Mouse (Mus musculus) spleen, embryonic (tissue): ENCODE data around the gene Cfap221.

Experiments used
- CTCF ChIA-PET: fragments of 350-600 bp; sonication (Branson Sonifier 250); formaldehyde crosslinking; loops from one replicate; lab custom pipeline; 2022; lab: Charles Lee

Gene Cfap221

DNA sequence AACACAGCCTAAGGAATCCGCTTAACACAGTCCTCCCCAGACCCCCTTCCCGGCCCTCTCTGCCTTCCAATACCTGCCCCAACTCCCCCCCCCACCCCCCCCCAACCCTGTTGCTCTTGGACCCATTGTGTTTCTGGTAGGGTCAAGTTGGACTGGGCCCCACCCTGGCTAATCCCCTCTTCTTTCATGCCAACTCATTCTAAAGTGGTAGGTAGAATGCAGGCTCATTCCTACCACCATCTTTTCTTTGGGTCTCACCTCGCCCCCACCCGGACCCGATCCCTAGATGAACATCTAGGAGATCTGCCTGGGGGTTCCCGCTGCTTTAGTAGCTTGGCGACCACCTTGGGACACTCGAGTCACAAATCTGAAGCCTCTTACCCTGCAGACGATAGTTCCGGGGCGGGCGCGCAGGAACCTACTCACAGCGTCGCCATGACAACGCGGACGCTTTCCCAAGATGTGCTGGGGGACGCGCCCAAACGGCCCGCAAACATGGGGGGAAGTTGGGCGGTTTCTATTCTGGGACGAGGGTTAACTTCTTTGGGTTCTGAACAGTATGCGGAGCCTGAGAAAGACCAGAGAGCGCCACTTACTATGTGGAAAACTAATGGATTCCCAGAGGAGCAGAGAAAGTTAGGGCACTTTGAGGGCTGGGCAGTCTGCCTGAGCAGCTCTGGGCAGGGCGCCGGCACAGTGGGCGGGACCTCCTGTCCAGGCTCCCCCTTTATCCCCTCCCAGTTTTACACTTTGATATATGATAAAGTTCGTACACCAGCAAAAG, at the start of gene Cfap221:
Gene Cfap221 (minus strand): TSS at position 437 of the 784 bp plus-strand sequence.
- CTCF ChIA-PET: no interaction called here

DNA sequence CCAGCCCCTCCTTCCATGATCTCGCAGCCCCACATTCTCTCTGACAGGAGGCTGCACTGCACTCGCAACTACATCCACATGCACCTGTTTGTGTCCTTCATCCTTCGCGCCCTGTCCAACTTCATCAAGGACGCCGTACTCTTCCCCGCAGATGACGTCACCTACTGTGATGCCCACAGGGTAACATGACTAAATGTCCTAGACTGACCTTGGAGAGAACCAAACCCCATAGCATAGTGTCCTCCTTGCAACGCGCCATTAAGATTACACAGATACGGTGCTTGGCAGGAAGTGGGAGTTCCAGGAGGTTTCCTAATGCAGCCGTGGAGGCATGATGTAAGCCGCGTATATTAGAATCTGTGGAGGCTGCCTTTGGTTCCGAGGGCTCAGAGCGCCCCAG, 47.5 kb upstream of the Cfap221 start:
- CTCF ChIA-PET: no interaction called here

DNA sequence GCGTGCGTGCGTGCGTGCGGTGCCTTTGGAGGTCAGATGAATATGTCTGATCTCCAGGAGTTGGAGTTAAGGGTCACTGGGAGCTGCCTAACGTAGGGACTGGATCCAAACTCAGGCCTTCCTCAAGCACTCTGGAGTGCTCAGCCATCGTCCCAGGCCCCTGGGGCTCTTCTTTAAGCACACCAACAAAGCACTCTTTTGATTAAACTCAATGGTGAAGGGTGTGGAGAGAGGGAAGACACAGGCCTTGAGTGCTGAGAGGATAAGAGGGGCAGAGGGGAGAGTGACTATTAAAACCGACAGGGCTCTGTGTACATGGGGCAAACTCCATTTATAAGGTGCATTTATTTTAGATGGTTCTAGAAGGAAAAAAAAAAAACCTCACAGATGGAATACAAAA, 45.4 kb upstream of the Cfap221 start:
- CTCF ChIA-PET: no interaction called here

DNA sequence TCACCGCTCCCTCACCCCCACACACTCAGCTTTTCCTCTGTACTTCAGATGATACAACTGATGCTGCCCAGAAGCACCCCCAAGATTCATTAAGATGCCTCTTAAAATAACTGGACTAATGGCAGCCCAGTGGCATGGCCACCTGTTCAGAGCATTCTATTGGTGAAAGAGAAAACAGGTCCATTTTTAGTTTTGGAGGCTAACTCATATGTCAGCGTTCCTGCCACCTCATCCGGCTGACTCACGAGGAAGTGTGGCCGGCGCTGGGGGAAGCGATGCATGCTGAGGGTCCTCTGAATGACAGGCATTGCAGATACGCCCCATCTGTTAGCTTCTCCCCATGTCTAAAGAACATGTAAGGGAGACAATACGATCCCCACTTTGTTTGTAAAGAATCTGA, 41.6 kb upstream of the Cfap221 start:
- CTCF ChIA-PET: no interaction called here

DNA sequence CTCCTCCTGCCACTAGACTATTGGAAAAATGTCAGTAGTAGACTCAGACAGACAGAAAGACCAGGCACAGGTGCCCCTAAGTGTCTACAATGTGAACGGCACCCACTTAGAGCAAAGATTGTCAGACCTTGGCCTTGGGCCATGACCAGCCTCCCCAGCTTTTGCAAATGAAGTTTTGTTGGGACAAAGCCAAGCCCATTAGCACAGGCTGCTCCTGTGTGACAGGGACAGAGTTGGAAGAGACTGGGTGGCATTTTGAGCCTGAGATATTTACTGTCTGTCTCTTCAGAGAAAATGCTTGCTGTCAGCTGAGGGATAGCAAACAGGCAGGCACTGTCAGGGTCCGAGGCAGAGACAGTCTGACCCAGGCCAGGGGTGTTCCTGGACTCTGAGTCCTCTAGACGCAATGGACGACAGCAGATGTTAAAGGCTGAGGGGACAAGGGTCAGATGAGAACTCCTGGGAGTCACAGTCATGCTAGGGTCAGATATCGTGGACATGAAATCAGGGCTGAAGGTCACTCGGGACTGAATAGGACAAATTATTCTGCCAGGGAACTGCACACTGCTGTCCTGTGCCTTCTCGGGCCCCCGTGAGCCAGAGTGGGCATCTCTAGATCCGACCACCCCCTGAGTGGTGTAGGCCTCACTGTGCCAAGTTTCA, 40.1 kb upstream of the Cfap221 start:
- CTCF ChIA-PET: no interaction called here

DNA sequence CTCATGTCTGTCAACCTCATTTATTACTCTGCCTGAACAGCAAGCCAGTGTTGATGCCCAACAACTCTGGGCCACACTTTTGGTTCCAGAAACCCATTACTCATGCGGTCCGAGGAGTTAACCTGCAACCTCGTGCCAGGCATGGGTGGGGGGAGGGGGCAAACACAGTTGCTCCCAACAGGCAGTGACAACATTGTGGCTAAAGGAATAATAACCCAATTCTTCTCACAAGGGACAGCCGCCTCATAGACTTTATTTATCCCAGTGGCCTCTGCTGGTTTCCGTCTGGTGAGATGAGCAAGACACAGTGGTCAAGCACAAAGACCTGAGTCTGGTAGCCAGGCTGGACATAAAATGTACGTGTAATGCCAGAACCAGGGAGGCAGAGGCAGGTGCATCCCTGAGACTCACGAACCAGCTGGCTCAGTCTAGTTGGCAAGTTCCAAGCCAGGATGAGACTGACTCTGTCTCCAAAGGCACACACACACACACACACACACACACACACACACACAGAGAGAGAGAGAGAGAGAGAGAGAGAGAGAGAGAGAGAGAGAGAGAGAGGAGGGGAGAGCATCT, 38.5 kb upstream of the Cfap221 start:
- CTCF ChIA-PET: interaction anchor here (0.7 kb wide), 1 partner anchor 55 kb away, joined by 8 read pairs; no protein-coding TSS in a partner anchor

DNA sequence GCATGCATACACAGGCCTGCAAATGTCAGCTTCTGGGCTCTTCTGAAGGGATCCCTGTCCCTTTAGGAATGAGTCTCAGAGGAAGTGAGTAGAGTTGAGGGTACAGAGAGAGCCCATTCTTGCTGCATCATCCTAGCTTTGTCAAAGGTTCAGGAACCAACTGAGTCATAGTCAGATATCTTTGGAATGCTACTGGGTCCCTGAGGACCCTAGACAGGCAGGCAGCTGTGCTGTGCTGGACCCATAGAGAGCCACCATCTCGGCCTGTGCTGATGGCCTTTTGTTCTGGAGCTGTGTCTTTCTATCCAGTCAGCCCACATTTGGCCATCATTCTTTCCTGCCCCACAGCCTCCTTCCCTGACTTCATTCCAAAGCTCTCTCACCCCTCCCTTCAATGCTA, 37.8 kb upstream of the Cfap221 start:
- CTCF ChIA-PET: interaction anchor here (0.7 kb wide), 1 partner anchor 56 kb away, joined by 8 read pairs; no protein-coding TSS in a partner anchor

DNA sequence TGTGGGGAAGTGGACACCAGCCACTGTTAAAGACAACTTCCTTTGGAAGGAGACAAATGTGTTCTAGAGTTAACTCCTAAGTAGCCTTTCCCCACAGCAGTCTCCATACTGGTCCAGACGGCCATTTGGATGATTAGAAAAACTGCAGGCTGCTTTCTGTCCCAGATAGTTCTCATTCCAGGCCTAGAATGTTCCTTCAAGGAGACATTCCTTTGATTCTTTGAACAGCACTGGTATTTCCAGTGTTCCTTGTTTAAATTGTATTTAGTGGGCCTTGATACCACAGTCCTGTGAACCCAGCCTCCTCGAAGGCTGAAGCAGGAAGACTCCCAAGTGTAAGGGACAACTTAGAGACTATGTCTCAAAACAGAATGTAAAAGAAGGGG, 36.4 kb upstream of the Cfap221 start:
- CTCF ChIA-PET: no interaction called here

DNA sequence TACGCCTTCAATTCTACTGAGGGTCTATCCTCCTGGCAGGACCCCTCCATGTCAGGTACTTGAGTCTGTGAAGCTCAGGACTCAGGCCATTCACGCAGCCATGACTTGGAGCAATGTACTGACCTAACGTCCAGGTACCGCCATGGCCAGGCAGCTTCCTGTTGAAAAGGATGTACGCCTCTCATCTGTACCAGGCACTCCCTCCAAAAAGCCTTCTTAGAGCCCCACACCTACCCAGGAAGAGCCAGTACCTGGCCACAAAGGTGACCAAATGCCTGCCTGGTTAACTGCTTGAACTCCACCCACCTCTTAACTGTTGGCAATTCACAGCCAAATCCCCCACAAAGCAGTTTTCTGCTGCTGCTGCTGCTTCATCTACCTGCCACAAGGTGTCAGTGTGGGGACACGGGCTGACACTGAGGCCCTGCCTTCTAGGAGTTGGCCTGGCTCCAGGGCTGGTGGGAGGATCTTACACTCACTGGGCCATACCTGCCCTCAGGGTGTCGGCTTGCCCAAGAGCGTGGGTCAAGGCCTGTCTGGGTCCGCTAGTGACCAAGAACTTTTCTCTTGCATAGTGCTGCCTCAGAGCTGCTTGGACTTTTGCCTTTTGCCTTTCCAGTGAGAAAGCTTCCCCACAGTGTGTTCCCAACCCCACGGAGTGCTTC, 35.9 kb upstream of the Cfap221 start:
- CTCF ChIA-PET: no interaction called here

DNA sequence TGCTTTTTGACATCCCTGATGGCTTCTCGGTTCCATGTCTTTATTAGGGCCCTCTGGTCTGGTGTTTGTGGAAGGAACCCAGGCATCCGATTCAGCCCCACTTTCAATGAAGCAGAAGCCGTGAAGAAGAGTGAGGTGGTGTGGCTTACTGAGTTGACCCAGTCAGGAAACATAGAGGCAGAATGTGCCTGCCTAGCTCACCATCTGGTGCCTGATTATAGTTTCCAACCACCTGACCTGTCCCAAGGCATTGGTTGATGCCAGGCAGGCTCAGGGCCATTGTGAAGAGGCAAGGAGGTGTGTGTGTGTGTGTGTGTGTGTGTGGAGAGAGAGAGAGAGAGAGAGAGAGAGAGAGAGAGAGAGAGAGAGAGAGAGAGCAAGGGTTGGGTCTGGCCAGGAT, 33.4 kb upstream of the Cfap221 start:
- CTCF ChIA-PET: no interaction called here

DNA sequence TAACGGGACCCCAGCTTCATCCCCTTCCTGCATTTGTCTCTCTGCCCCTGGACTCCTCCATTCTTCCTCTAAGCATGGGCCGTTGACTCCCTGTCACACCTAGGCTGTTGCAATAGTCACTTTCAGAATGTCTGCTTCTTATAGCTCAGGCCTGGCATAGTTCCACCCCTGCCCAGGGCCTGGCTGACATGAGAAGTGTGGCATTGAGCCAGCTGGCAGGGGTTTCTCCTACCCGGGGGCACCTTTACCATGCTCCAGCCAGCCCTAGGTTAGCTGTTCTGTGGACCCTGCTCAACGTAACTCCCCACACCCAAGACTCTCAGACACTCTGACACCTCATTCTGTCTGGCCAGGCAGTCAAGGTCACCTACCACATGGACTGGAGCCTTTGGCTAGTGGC, 30.7 kb upstream of the Cfap221 start:
- CTCF ChIA-PET: no interaction called here

DNA sequence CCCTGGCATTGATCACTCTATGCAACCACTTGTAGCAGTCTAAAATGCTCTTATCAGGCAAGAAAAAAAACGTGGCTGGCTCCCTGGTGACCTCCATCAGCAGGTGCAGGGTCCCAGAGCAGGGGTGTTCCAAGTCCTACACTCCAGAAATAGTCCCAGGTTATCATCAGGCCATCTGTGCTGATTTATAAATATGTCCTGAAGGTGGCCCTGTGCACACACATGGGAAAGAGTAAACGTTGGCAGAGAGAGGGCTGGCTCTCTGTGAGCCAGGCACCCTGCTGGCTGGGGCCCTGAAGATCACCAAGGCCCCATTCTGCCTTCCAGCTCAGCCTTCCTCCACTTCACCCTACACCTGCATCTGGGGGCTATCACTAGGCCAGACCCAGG, 28.0 kb upstream of the Cfap221 start:
- CTCF ChIA-PET: interaction anchor here (0.5 kb wide), 1 partner anchor 562 kb away, joined by 3 read pairs; no protein-coding TSS in a partner anchor

DNA sequence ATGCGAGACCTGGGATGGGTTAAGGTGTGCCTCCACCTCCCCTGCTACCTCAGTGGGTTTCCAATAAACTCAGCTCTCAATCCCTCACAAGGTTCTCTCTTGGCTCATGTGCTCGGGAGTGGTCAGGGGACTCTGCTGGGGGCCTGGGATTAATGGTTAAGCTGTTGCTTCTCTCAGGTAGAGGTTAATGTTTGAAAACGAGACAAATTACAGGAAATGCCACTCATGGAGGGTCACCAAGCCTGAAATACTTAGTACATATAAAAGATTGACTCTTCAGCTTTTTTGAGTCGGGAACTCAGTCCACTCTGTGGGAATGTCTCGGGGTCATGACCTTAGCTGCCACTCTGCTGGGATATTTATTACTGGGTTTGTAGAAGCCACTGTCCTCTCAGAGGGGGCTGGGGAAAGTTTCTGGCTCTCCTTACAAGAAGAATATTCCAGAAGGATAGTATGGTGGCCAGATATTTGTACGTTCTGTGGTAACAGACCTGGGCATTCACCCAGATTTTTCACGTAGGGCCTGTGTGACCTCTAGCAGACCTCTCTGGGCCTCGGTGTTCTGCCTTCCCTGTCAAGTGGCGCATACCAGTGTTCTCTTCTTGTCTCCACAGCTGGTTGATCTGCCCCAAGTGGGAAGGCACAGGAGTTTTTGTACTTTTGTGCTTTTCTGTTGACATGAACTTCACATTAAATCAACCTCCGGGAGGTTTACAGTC, 27.5 kb upstream of the Cfap221 start:
- CTCF ChIA-PET: interaction anchor here (0.5 kb wide), 1 partner anchor 562 kb away, joined by 3 read pairs; no protein-coding TSS in a partner anchor

DNA sequence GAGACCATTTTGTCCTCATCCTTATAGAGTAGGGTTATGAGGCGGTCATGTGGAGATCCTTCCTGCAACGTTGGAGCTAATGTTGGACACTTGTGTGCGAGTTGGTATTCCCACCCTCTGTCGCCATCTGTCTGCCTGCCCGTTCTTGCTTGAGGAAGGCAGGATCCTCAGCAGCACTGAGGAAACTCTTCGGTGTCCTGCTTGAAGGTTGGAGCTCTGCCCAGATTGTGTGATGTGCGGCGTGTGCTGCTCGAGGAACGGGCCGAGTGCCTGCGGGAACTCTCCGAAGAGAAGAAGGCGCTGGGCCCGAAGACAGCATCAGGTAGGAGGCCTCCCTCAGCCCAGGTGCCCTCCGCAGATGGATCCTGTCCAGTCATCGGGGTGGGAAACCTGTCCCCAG, 24.9 kb upstream of the Cfap221 start:
- CTCF ChIA-PET: no interaction called here

DNA sequence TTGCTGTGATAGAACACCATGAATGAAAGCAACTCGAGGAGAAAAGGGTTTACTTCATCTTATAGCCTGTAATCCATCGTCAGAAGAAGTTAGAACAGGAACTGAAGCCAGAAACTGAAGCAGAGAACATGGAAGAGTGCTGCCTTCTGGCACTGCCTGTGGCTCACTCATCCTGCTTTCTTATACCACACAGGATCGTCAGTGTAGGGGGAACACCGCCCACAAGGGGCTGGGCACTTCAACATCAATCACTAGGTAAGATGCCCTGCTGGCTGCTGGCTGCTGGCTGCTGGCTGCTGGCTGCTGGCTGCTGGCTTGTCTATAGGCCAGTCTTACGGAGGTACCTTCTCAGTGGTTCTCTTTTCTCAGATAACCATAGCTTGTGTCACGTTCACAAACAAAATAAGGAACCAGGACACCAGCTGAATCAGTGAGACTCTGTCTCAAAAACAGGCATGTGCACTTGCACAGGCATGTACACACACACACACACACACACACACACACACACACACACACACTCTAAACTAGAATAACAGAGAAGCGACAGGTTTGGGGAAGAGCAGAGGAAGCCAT, 23.4 kb upstream of the Cfap221 start:
- CTCF ChIA-PET: no interaction called here

DNA sequence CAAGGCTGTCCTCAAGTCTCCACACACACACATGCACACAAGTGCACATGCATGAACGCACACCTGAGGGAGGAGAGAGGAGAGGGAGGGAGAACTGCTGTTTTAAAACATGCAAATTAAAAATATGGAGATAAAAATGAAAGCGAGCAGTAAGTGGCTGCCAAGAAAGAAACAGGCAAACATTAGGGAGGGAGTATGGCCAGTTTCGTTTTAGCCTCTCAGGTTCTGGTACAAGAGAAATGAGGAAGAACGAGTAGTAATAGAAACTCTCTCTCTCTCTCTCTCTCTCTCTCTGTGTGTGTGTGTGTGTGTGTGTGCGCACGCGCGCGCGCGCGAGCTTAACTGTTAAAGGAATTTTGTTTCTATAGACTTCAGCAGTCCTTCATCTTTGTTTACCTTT, 22.4 kb upstream of the Cfap221 start:
- CTCF ChIA-PET: interaction anchor here (0.5 kb wide), 1 partner anchor 238 kb away, joined by 5 read pairs; no protein-coding TSS in a partner anchor

DNA sequence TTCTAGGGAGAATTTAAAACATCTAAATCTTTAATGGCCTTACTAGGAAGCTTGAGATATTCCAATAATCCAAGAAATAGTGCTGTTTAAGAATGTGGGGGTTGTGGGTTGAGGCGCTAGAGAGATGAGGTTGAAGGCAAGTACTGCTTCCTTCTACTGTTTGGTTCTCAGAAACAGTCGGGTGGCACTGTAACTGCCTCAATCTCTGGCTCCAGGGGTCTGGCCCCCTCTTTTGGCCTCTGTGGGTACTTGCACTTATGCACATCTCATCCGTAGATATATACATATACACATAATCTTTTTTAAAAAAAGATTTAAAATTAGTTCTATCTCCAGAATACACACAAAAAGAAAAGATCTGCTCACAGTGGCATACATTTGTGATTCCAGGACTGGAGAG, 21.9 kb upstream of the Cfap221 start:
- CTCF ChIA-PET: no interaction called here

DNA sequence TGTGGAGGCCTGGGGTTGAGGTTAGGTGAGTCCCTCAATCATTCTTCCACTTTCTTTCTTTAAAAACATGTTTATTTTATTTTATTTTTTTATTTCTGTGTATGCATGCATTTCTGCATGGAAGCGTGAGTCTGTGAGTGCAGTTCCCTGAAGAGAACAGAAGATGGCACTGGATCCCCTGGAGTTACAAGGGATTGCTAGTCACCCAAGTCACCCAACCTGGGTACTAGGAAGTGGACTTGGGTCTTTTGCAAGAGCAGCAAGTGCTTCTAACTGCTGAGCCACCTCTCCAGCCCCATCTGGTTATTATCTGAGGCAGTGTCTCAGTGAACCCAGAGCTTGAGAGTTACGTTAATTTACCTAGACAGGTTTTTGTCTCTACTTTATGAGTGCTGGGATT, 19.2 kb upstream of the Cfap221 start:
- CTCF ChIA-PET: no interaction called here

DNA sequence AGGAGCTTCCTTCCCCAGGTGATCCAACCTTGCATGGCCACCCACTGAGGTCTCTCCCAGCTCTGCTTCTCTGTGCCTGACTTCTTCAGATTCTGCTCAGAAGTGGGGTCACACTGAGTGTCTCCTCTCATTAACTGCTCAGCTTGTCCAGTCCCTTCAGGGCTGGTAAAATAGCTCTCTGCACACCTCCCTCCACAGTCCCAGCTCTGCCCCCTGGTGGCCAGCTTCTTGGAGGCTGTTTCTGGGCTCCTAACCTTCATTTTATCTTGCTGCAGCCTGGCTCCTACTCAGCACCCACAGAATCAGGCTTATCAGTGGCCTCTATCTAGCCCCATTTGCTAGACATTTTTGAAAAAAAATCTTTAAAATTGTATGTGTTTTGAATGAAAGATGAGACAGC, 16.1 kb upstream of the Cfap221 start:
- CTCF ChIA-PET: no interaction called here

DNA sequence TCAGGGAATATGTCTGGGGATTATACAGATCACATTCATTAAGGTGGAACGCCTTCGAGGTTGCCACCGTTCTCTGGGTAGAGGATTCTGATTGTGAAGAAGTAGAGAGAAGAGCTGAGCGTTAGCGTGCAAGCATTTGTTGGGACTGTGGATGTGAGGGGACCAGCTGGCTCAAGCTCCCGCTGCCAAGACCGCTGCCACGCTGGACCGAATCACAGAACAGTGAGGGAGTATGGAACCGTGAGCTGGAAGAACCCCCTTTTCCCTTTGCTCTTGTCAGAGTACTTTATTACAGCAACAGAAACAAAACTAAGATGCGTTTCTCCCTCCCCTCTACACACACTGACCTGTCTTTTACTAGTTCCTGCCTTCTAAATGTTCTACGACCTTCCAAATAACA, 15.6 kb upstream of the Cfap221 start:
- CTCF ChIA-PET: no interaction called here
